Mouse (Mus musculus): ENCODE measurements around the gene Slc7a10.

DNA sequence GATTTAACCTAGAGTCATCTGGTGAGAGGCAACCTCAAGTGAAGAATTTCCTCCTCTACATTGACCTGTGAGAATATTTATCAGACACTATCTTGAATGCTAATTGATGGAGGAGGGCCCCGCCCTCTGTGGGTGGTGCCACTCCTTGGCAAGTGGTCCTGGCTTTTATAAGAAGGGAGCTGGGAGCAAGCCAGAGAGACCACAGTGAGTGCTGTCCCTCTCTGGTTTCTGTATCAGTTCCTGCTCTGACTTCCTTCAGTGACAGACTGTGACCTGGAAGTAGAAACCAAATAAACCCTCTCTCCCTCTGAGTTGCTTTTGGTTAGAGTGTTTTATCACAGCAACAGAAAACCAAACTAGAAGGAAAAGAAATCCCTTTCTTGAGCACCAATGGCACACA lies 48.7 kb upstream of the Slc7a10 start:
- no peak for TF ChIP-seq CTCF (IDR thresholded peaks at IDR 0.05; ENCODE audit: borderline replicate concordance, insufficient read depth, low read depth, low read length)
- no peak for TF ChIP-seq POLR2A (IDR thresholded peaks at IDR 0.05; ENCODE audit: borderline replicate concordance, insufficient read depth, low read length)

Measured in cerebellum, adult 2 months (tissue).